Mouse (Mus musculus) lung, postnatal 0 days (tissue): Measurements from ENCODE around the gene Nfatc2.

ENCODE experiments used
- CTCF ChIP-seq: IDR thresholded peaks from 2 replicates; pipeline ENCODE4 v1.5.1; 2016; ENCODE audit warnings: antibody characterized with exemption, mild to moderate bottlenecking
- EP300 ChIP-seq: IDR thresholded peaks from 2 replicates; pipeline ENCODE4 v1.6.1; 2016; ENCODE audit warnings: antibody characterized with exemption, mild to moderate bottlenecking, control low read depth

DNA sequence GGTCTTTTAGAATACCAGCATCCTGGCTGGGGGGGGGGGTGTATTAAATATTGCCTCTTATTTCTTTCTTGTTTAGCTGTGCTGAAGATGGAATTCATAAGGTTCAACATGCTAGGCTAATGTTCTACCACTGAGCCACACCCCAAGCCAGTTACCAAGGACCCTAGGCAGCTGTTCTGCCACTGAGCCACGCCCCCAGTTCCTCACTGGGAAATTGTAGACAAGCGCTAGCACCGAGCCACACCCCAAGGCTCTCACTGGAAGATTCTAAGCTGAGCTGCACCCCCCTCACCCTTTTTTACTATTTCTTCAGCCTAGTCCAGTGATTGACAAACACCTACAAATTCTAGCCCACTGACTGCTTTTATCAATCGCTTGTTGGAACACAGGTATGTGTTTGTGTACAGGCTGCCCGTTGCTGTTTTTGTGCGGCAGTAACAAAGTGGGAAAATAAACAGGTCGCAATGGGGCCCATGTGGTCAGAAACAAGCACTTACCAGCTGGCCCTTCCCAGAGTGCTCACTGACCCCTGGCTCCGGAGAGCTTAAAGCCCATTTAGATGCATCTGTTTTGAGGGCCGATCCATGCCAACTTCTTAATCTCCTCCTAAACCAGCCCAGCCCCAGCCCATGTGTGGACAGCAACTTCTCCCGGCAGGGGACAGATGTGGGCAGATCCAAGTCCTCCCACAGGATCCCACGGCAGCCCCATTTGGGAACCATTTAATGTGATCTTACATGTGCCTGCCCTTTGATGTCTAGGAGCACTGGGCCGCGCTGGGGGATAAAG lies 11.8 kb upstream of the Nfatc2 start:
- TF ChIP-seq CTCF: no peak
- TF ChIP-seq EP300: no peak
